Mouse (Mus musculus) ES-E14 (cell line): ENCODE results near the gene Gm10065. TPM values are rescaled to one million over a fixed set of nuclear protein-coding genes. Genes with fewer than 3 reads are reported as not detected.

Experiments
- DNase-seq: peaks from one replicate; pipeline ENCODE4 v3.0.0-alpha.2; 2013; ENCODE audit warnings: low read depth, low spot score
- H3K27ac ChIP-seq: 2 replicates; pipeline ENCODE4 v1.5.1; 2012; ENCODE audit warnings: low read depth, mild to moderate bottlenecking, low read length, moderate library complexity, mixed read lengths; ENCODE audit not compliant: poor library complexity, insufficient read depth, severe bottlenecking
- H3K36me3 ChIP-seq: 2 replicates; pipeline ENCODE4 v1.6.1; 2012; ENCODE audit warnings: mild to moderate bottlenecking, low read length, moderate library complexity, mixed read lengths; ENCODE audit not compliant: control insufficient read depth, poor library complexity, insufficient read depth, severe bottlenecking
- H3K4me1 ChIP-seq, 2 experiments: fragments of 150-350 bp in 1 of 2; sonication (generic) in 1 of 2; 2 replicates each; pipeline ENCODE4 v1.6.1; 2012; ENCODE audit warnings: low read length in 2 of 2, mild to moderate bottlenecking in 1 of 2, mixed read lengths in 1 of 2; ENCODE audit not compliant: control insufficient read depth in 2 of 2, insufficient read depth in 2 of 2, poor library complexity in 1 of 2
- H3K4me3 ChIP-seq, 2 experiments: fragments of 150-350 bp in 1 of 2; sonication (generic) in 1 of 2; 2 replicates each; pipeline ENCODE4 v1.5.1; 2012; ENCODE audit warnings: low read length in 2 of 2, low read depth in 1 of 2, mild to moderate bottlenecking in 1 of 2, mixed read lengths in 1 of 2; ENCODE audit not compliant: insufficient read depth in 1 of 2, poor library complexity in 1 of 2, severe bottlenecking in 1 of 2
- H3K9ac ChIP-seq: 2 replicates; pipeline ENCODE4 v1.6.1; 2012; ENCODE audit warnings: low read depth, mild to moderate bottlenecking, low read length, mixed read lengths; ENCODE audit not compliant: poor library complexity, insufficient read depth, severe bottlenecking
- H3K9me3 ChIP-seq: fragments of 150-350 bp; sonication (generic); 2 replicates; pipeline ENCODE4 v1.6.1; 2012; ENCODE audit warnings: low read depth, mild to moderate bottlenecking, low read length; ENCODE audit not compliant: control insufficient read depth, insufficient read depth
- CHD2 ChIP-seq: IDR thresholded peaks from 2 replicates; pipeline ENCODE4 v1.6.1; 2014; ENCODE audit warnings: mild to moderate bottlenecking, low read depth, low read length, inconsistent platforms
- HCFC1 ChIP-seq: IDR thresholded peaks from 2 replicates; pipeline ENCODE4 v1.6.1; 2012; ENCODE audit warnings: low read length, inconsistent platforms, borderline replicate concordance; ENCODE audit not compliant: insufficient read depth
- MAFK ChIP-seq: IDR thresholded peaks from 2 replicates; pipeline ENCODE4 v1.6.1; 2014; ENCODE audit warnings: mild to moderate bottlenecking, low read depth, low read length, inconsistent platforms; ENCODE audit not compliant: insufficient read depth
- ZC3H11A ChIP-seq: IDR thresholded peaks from 2 replicates; pipeline ENCODE4 v1.6.1; 2012; ENCODE audit warnings: low read depth, mild to moderate bottlenecking, inconsistent platforms, low read length, borderline replicate concordance
- ZNF384 ChIP-seq: IDR thresholded peaks from 2 replicates; pipeline ENCODE4 v1.6.1; 2012; ENCODE audit warnings: low read depth, low read length, inconsistent platforms
- in situ Hi-C, 2 experiments: fragments of 600-800 bp; cut with MboI; formaldehyde crosslinking; loops; one replicate each; pipeline ENCODE4 v1.15.1; 2025; ENCODE audit warnings: low sequenced_read_pairs in 2 of 2, inconsistent platforms in 1 of 2; ENCODE audit not compliant: unreplicated experiment in 2 of 2
- total RNA-seq: library from RNA; depleted of rRNA; stranded (reverse); fragments of 300-350 nt; gene quantifications from 2 replicates; pipeline ENCODE4 v1.2.3, GENCODE M21; 2012

Gene Gm10065
- total RNA-seq, 1 experiment, result not detected

DNA sequence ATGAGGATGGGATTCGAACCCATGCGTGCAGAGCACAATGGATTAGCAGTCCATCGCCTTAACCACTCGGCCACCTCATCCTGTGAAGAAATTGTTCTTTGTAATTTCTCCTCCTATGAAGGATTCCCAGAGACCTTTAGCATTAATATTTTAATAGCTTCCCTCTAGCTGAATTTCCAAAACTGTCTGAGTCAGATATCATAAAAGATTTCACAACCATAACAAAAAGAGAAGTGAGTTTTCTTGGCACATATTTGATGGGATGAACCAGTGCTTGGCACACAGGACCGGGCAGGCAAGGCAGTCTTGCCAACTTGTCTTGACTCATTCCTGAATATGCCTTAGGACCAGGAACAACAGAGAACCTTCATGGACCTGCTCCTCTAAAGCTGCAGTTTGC, 13.6 kb upstream of the Gm10065 start:
- TF ChIP-seq ZC3H11A, result no peak
- no peak for TF ChIP-seq CHD2
- TF ChIP-seq ZNF384, result no peak
- TF ChIP-seq HCFC1, result no peak
- no peak overlapping the region for H3K4me3 ChIP-seq
- no peaks in the 10 kb centered on the region for H3K36me3 ChIP-seq
- H3K9ac ChIP-seq, result no peak overlapping the region
- H3K4me1 ChIP-seq, result no peaks in the 10 kb centered on the region
- no peak for DNase-seq
- in situ Hi-C loops, result no loop called here
- H3K9me3 ChIP-seq, result 0 out of 2 replicates have a peak, but pooled peaks cover 6% of the 10 kb centered on the region
- H3K27ac ChIP-seq, result no peak overlapping the region

DNA sequence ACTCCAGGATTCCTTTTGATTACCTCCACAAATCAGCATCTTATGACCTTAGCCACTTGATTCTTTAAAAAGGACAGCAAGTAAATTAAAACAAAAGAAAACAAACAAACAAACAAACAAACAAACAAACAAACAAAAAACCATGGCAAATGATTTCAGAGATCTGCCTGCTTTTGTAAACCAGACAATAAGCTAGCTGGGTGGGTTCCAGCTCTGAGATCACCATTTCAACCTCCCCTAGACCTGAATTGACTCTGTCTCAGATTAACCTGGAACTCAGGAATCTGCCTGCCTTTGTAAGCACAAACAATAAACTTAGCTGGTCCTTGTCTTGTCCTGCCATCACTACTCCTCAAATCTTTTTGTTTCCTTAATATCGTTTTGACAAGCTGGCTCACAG, 7.6 kb upstream of the Gm10065 start:
- Histone ChIP-seq H3K27ac (no peak overlapping the region), H3K9me3 (0 out of 2 replicates have a peak, but pooled peaks cover 6% of the 10 kb centered on the region), H3K4me3 (no peak overlapping the region), H3K36me3 (no peaks in the 10 kb centered on the region), H3K9ac (no peak overlapping the region), H3K4me1 (no peaks in the 10 kb centered on the region)
- no peak for TF ChIP-seq CHD2
- TF ChIP-seq HCFC1, result no peak
- no peak for TF ChIP-seq MAFK
- no peak for TF ChIP-seq ZNF384
- TF ChIP-seq ZC3H11A, result no peak
- no peak for DNase-seq
- in situ Hi-C loops, result no loop called here

DNA sequence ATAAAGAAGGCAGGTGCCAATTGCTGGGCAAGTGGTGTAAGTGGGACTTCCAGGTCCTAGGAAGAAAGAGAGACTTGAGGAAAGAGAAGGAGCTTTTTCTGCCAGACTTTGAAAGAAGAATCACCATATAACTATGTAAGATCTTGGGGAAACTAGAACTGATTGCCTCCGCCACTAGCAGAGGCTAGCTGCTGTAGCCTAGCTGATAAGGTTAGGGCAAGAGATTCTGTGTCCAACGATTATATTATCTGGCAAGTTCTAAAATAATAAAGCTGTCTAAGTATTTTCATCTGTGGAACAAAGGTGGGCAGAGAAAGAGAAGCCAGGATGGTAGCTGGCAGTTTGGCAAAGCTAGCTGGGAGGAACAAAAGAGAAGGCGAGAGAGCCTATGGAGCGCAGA, 6.8 kb downstream of the Gm10065 start:
- Histone ChIP-seq H3K9me3 (no peaks in the 10 kb centered on the region), H3K4me3 (no peak overlapping the region), H3K4me1 (0 out of 4 replicates have a peak, but pooled peaks cover 0 to 2% of the 10 kb centered on the region in 2 experiments), H3K9ac (no peak overlapping the region), H3K27ac (no peak overlapping the region), H3K36me3 (no peaks in the 10 kb centered on the region)
- TF ChIP-seq HCFC1 (no peak), CHD2 (no peak), ZC3H11A (no peak), ZNF384 (no peak), MAFK (no peak)
- DNase-seq, result no peak
- in situ Hi-C loops, result no loop called here

DNA sequence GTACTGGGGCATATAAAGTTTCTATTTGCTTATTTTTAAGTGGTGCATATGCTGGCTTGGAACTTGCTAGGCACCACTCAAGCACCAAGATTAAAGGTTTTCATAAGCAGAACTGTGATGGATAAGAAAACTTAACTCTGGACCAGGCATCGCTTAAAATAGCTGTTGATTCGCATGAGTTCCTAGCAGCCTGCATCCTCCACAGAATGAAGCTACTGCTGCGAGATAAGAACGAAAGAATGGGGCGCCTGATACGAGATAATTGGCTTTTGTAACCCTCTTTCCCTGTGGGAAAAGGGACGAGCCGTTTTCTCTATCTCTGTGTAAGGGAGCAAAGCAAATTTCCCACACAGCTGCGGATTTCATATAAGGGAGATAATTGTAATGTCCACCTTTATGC, 10.1 kb downstream of the Gm10065 start:
- Histone ChIP-seq H3K9ac (no peak overlapping the region), H3K27ac (no peak overlapping the region), H3K36me3 (no peaks in the 10 kb centered on the region), H3K9me3 (no peaks in the 10 kb centered on the region), H3K4me3 (no peak overlapping the region), H3K4me1 (0 out of 4 replicates have a peak, but pooled peaks cover 0 to 2% of the 10 kb centered on the region in 2 experiments)
- no peak for DNase-seq
- TF ChIP-seq ZC3H11A, result no peak
- no peak for TF ChIP-seq HCFC1
- no peak for TF ChIP-seq CHD2
- no peak for TF ChIP-seq MAFK
- TF ChIP-seq ZNF384, result no peak
- in situ Hi-C loops, result no loop called here
